Comparison of ENCODE assay signal across 28 mouse cellular contexts in genomic region chr14:62857879-62858278, GRCm38 (mm10). TPM values are rescaled to one million over a fixed set of nuclear protein-coding genes. Genes with fewer than 3 reads are reported as not detected.
A peak's percentile ranks its signal among the peaks of the same experiment; 100 is the strongest.
DNase-seq lines count a peak whose midpoint lies in the region; ATAC-seq and TF ChIP-seq lines count a peak whose summit lies in the region.
"Had no signal": no experiment of that assay in that cellular context is flagged by ENCODE, and none has a peak within 500 bp of the region (broad histone marks: within the 10 kb centered on the region; RNA-seq: fewer than 3 reads in every experiment).

No protein-coding gene starts in this region.

- no peak overlapping the region for H3K9ac ChIP-seq in liver, postnatal 0 days (replicated peaks)
- no peak overlapping the region for H3K9ac ChIP-seq in liver, embryonic 11.5 days (ENCODE audit: low read depth, low read length)
- H3K9ac ChIP-seq in hindbrain, postnatal 0 days (replicated peaks; ENCODE audit: low read length), result no peak overlapping the region
- H3K9ac ChIP-seq: embryonic facial prominence, embryonic 13.5 days; forebrain, embryonic 15.5 days; heart, embryonic 15.5 days; liver, embryonic 15.5 days; lung, embryonic 15.5 days; midbrain, embryonic 13.5 days had no signal

- H3K9me3 ChIP-seq in liver, postnatal 0 days (ENCODE audit: low read length), result no peaks in the 10 kb centered on the region
- H3K9me3 ChIP-seq in liver, embryonic 11.5 days (ENCODE audit: control insufficient read depth, low read length), result no peaks in the 10 kb centered on the region
- H3K9me3 ChIP-seq in hindbrain, postnatal 0 days (ENCODE audit: low read length), result no peaks in the 10 kb centered on the region
- H3K9me3 ChIP-seq: embryonic facial prominence, embryonic 13.5 days; forebrain, embryonic 15.5 days; heart, embryonic 10.5 days; heart, embryonic 15.5 days; liver, embryonic 15.5 days; lung, embryonic 15.5 days had no signal

- peak overlapping the region; percentile 34; the same call in 1 of the 2 replicates for H3K27ac ChIP-seq in liver, postnatal 0 days (ENCODE audit: low read depth)
- H3K27ac ChIP-seq in liver, embryonic 11.5 days (ENCODE audit: low read depth, low read length), result no peak overlapping the region
- H3K27ac ChIP-seq in hindbrain, postnatal 0 days, result no peak overlapping the region
- H3K27ac ChIP-seq: embryonic facial prominence, embryonic 13.5 days; forebrain, embryonic 10.5 days; forebrain, embryonic 15.5 days; heart, embryonic 10.5 days; heart, embryonic 15.5 days; kidney, postnatal 0 days; liver, embryonic 15.5 days; lung, embryonic 15.5 days; midbrain, embryonic 13.5 days had no signal

- no peak overlapping the region for H3K4me2 ChIP-seq in liver, postnatal 0 days (ENCODE audit: low read depth, low read length)
- no peak overlapping the region for H3K4me2 ChIP-seq in liver, embryonic 11.5 days
- no peak overlapping the region for H3K4me2 ChIP-seq in hindbrain, postnatal 0 days (ENCODE audit: low read depth, low read length)
- H3K4me2 ChIP-seq: embryonic facial prominence, embryonic 13.5 days; forebrain, embryonic 15.5 days; heart, embryonic 15.5 days; liver, embryonic 15.5 days; lung, embryonic 15.5 days; midbrain, embryonic 13.5 days had no signal

- WGBS in liver, postnatal 0 days (ENCODE audit: insufficient replicate concordance), result 64% methylated on average over 4 of the region's 4 CpGs
- WGBS in liver, embryonic 11.5 days, result 72% methylated on average over 4 of the region's 4 CpGs
- 89% methylated on average over 4 of the region's 4 CpGs for WGBS in hindbrain, postnatal 0 days

- no peaks in the 10 kb centered on the region for H3K27me3 ChIP-seq in liver, postnatal 0 days (ENCODE audit: insufficient read depth, low read length)
- H3K27me3 ChIP-seq in liver, embryonic 11.5 days (replicated peaks; ENCODE audit: control insufficient read depth, insufficient read depth, low read length), result no peaks in the 10 kb centered on the region
- no peaks in the 10 kb centered on the region for H3K27me3 ChIP-seq in hindbrain, postnatal 0 days (ENCODE audit: insufficient read depth, low read length)
- H3K27me3 ChIP-seq: CH12.LX; embryonic facial prominence, embryonic 13.5 days; forebrain, embryonic 15.5 days; heart, embryonic 15.5 days; liver, embryonic 15.5 days; lung, embryonic 15.5 days; midbrain, embryonic 13.5 days; Patski had no signal

- H3K4me3 ChIP-seq in liver, postnatal 0 days (ENCODE audit: low read depth, low read length), result no peak overlapping the region
- no peak overlapping the region for H3K4me3 ChIP-seq in liver, embryonic 11.5 days (ENCODE audit: low read depth, low read length)
- no peak overlapping the region for H3K4me3 ChIP-seq in hindbrain, postnatal 0 days (ENCODE audit: low read length)
- H3K4me3 ChIP-seq: embryonic facial prominence, embryonic 13.5 days; forebrain, embryonic 10.5 days; forebrain, embryonic 15.5 days; heart, embryonic 10.5 days; heart, embryonic 15.5 days; liver, embryonic 15.5 days; lung, embryonic 15.5 days; midbrain, embryonic 13.5 days had no signal

- no peaks in the 10 kb centered on the region for H3K36me3 ChIP-seq in liver, postnatal 0 days (replicated peaks; ENCODE audit: insufficient read depth, low read length)
- H3K36me3 ChIP-seq in liver, embryonic 11.5 days (ENCODE audit: control insufficient read depth, insufficient read depth, low read length), result no peaks in the 10 kb centered on the region
- H3K36me3 ChIP-seq in hindbrain, postnatal 0 days (ENCODE audit: insufficient read depth, low read length), result no peaks in the 10 kb centered on the region
- H3K36me3 ChIP-seq: forebrain, embryonic 15.5 days; heart, embryonic 15.5 days; liver, embryonic 15.5 days; lung, embryonic 15.5 days had no signal

- TF ChIP-seq EP300 in liver, postnatal 0 days (IDR thresholded peaks at IDR 0.05; ENCODE audit: low read depth), result no peak

- peak; percentile 68 for DNase-seq in adrenal gland, adult 2 months
- no peak for DNase-seq in adrenal gland, adult 18-20 months (ENCODE audit: low spot score in 2 of 2)
- DNase-seq in liver, postnatal 0 days, result no peak
- no peak for DNase-seq in liver, embryonic 11.5 days (ENCODE audit: low spot score)
- no peak for DNase-seq in layer of hippocampus, adult 11-12 months (ENCODE audit: low spot score)
- no peak for DNase-seq in hindbrain, postnatal 0 days (ENCODE audit: low spot score)
- DNase-seq: cerebellum, adult 11 months; cerebellum, adult 9-11 months; kidney, adult 8-10 months; kidney, postnatal 4 days; layer of hippocampus, postnatal 36 days; liver; spleen, adult 18-20 months; thymus, postnatal 14 days had no signal

- no peak for TF ChIP-seq CTCF in liver, postnatal 0 days (IDR thresholded peaks at IDR 0.05; ENCODE audit: low read depth)
- TF ChIP-seq CTCF in hindbrain, postnatal 0 days (IDR thresholded peaks at IDR 0.05; ENCODE audit: low read depth), result no peak

- H3K4me1 ChIP-seq in liver, postnatal 0 days (ENCODE audit: insufficient read depth), result 0 out of 2 replicates have a peak, but pooled peaks cover 2% of the 10 kb centered on the region
- H3K4me1 ChIP-seq in liver, embryonic 11.5 days (replicated peaks; ENCODE audit: control insufficient read depth, insufficient read depth, low read length), result 0 out of 2 replicates have a peak, but pooled peaks cover 3% of the 10 kb centered on the region
- peaks cover 4% of the 10 kb centered on the region; the same call in 1 of the 2 replicates for H3K4me1 ChIP-seq in hindbrain, postnatal 0 days (ENCODE audit: insufficient read depth, low read length)

- ATAC-seq in liver, postnatal 0 days, result no peak
- ATAC-seq in liver, embryonic 11.5 days (replicated peaks; ENCODE audit: low FRiP score), result no peak
- peak; percentile 10; the same call in 1 of the 2 replicates for ATAC-seq in megakaryocyte, adult 5-6 weeks (ENCODE audit: poor library complexity, severe bottlenecking)
- no peak for ATAC-seq in hindbrain, postnatal 0 days
- ATAC-seq: forebrain, embryonic 15.5 days; hindbrain, embryonic 16.5 days; intestine, embryonic 16.5 days; midbrain, embryonic 13.5 days; Patski had no signal

RNA-seq across cellular contexts. Expression of gene Wdfy2, which starts 20.4 kb away (rescaled TPM):
- total RNA-seq in adrenal gland, adult 2 months (2021), result 10 to 100 TPM; 29.5 to 31.9 TPM
- polyA plus RNA-seq in adrenal gland, adult 2 months (2012; rRNA removed), result 9.0 and 14.0 TPM in 2 replicates
- total RNA-seq in adrenal gland, adult 18-20 months (2021), result 10 to 100 TPM; 20.0 to 33.7 TPM
- 1.7 and 2.0 TPM in 2 replicates for polyA plus RNA-seq in liver, postnatal 0 days (2015; fragmentation: Nextera tagmentation; extraction: Ambion mirVana)
- polyA plus RNA-seq in liver, embryonic 11.5 days (2014; fragmentation: Nextera tagmentation; extraction: Ambion mirVana), result 6.0 and 6.7 TPM in 2 replicates
- total RNA-seq in megakaryocyte, adult 5-6 weeks (2015), result 35.4 and 35.8 TPM in 2 replicates
- 45.7 and 51.7 TPM in 2 replicates for total RNA-seq in megakaryocyte, adult 5-6 weeks (2017)
- total RNA-seq in hindbrain, postnatal 0 days (2014; rRNA removed), result 16.9 and 20.6 TPM in 2 replicates
- polyA plus RNA-seq in hindbrain, postnatal 0 days (2015; fragmentation: Nextera tagmentation; extraction: Ambion mirVana), result 4.5 and 4.6 TPM in 2 replicates
